Mouse (Mus musculus) layer of hippocampus, adult 18-20 months (tissue): ENCODE measurements around the gene AI854703. TPM values are rescaled to one million over a fixed set of nuclear protein-coding genes. Genes with fewer than 3 reads are reported as not detected.
"Not testable (repeated sequence)": the region's sequence is repeated elsewhere in the genome, so short reads cannot be mapped to it uniquely, and the experiment has no call there.

Source experiments
- DNase-seq, 2 experiments: peaks; one replicate each; pipeline ENCODE4 v3.0.0; 2022; ENCODE audit warnings: low spot score in 2 of 2
- total RNA-seq, 2 experiments: library from RNA; stranded (reverse); gene quantifications; 2 replicates each; pipeline ENCODE4 v1.2.3; 2021

The AI854703 gene
- total RNA-seq, 2 experiments from 2014 or later, result 13.4 to 13.6 TPM

- DNase-seq, result no peak
Measured at GRCm38 (mm10) chr6:48613464-48613863, 13.1 kb upstream of the AI854703 start.

DNA sequence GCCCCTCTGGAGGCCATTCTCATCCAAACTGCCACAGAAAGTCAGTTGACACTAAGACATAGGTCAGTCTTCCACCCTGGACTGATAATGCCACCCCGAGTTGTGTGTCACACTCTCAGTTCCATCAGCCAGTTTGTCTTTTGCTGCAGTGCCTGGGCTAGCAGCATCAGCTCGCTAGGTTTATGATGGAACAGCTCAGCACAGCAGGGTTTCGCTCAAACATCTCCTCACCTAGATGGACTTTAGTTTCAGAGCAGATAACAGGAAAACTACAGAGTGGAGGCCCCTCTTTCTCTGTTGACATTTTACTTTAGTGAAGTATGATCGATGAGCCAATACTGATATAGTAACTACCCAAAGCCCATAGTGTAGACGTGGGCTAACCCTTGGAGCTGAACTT is 11.8 kb upstream of the AI854703 start:
- DNase-seq, result no peak

DNA sequence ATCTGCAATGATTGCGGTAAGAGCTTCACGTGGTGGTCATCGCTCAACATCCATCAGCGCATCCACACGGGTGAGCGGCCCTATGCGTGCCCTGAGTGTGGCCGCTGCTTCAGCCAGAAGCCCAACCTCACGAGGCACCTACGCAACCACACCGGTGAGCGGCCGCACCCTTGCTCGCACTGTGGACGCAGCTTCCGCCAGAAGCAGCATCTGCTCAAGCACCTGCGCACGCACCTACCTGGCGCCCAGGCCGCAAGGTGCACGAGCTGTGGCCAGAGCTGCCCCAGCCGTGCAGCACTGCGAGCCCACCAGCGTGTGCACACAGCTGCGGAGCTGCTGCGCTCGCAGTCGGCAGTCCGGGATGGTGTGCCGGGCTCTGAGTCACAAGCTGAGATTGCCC is 6.5 kb upstream of the AI854703 start:
- DNase-seq, result no peak

GRCm38 (mm10) chr6:48622186-48622843 is 4.2 kb upstream of the AI854703 start:
- DNase-seq, result not testable (repeated sequence)

DNA sequence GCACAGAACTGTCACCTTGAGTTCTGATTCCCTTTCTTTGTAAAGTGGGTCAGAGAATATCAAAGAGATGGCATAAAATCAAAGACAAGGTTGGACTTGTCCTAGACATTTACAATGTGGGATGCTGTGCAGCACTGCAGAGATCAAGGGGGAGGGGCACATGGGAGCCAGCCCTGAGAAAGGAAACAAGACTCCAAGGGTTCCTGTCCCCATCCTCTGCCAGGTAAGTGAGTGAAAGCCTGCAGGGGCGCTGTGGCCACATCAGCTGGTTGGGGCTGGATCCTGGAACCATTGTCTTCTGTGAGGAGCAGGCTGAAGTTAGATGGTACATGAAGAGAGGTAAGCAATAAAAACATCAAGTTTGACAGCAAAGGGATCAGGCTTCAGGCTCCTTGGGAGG is 3.1 kb upstream of the AI854703 start:
- no peak for DNase-seq

GRCm38 (mm10) chr6:48626984-48627383 is 420 bp downstream of the AI854703 start:
- DNase-seq, result peak; percentile 50 to 66

- DNase-seq, result no peak
Measured at GRCm38 (mm10) chr6:48627511-48627924, 954 bp downstream of the AI854703 start.

DNA sequence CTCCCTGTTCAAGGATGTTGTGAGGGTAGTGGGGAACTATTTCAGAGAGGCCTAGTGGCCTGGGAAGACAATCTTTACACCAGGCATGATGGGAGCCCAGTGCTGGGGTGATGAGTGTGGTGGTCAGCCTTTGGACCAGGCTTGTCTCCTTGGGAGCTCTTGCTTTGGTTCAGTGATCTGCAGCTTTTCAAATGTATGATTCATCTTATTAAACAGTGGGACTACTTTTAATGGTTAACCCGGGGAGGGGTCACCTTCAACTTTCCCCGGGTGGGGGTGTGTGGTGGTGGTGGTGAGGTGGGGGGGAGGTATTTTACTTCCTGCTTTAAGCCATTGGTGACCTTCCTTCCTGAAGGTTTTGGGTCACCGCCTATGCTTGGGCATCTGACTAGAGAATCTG is 1.8 kb downstream of the AI854703 start:
- DNase-seq, result no peak

DNA sequence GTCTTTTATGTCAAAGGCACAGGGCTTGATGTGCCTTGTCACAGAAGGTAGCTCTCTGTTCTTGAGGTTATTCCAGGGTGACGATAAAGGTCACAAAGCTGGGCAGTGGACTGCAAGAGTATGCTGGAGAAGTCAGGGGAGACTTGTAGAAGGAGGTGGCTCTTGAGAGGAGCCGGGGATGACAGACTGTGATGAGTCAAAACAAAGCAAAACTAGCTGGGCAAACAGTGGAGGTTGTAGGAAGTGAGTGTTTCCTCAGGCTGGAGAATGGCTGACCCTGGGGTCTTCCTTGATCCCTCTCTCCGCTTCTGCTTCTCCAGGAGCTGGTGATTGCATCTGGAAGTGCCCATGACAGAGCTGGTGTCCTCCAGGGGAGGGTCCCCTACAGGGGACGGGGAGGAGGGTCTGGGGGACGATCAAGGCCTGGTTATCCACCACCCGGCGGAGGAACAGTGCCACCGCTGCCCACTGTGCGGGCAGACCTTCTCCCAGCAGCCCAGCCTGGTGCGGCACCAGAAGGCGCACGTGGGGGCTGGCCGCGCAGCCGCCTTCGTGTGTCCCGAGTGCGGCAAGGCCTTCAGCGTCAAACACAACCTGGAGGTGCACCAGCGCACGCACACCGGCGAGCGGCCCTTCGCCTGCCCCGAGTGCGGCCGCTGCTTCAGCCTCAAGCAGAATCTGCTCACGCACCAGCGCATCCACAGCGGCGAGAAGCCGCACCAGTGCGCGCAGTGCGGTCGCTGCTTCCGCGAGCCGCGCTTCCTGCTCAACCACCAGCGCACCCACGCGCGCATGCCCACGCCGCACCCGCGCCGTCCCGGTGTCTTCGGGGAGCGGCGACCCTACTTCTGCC is 2.5 kb downstream of the AI854703 start:
- DNase-seq, result peak; percentile 40 to 74

- DNase-seq, result no peak
Measured at GRCm38 (mm10) chr6:48629661-48630034, 3.1 kb downstream of the AI854703 start.

- DNase-seq, result no peak
Measured at GRCm38 (mm10) chr6:48630831-48631230, 4.3 kb downstream of the AI854703 start.

GRCm38 (mm10) chr6:48635105-48635504 is 8.5 kb downstream of the AI854703 start:
- no peak for DNase-seq

- no peak for DNase-seq
Measured at GRCm38 (mm10) chr6:48636515-48636914, 10.0 kb downstream of the AI854703 start.

DNA sequence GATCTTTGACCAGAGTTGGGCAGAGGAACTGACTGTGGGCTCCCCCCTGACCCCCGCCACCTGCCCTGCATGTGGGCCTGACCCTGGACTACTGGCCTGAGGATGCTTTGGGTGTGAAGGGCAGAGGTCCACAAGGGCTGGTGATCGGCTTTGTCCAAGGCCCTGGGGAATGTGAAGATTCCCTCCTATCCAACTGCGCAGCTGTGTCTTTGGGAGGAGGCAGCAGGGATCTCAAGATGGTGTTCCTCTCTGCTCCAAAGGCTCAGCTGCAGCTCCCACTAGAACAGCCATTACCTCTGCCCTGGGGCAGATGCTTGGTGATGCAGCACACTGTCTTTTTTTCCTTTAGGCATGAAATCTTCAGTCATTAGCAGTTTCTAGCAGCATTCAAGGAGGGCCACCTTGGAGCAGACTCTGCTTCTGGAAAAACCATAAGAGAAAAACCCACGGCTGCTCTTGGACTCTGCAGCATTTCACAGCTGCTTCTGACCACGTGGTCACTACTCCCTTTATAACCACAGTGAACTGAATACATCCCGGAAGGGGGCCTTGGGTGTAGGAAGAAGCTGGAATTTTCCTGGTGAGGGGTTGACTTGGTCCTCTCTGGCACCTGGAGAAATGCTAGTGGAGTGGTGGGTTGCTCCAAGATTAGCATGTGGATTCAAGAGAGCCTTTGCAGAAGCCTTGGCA is 11.4 kb downstream of the AI854703 start:
- DNase-seq, result no peak

GRCm38 (mm10) chr6:48638553-48638952 is 12.0 kb downstream of the AI854703 start:
- no peak for DNase-seq

- DNase-seq, result no peak
Measured at GRCm38 (mm10) chr6:48641391-48641790, 14.8 kb downstream of the AI854703 start.

GRCm38 (mm10) chr6:48642764-48643292 is 16.3 kb downstream of the AI854703 start:
- peak in 1 of 2 experiments; percentile 60 for DNase-seq

DNA sequence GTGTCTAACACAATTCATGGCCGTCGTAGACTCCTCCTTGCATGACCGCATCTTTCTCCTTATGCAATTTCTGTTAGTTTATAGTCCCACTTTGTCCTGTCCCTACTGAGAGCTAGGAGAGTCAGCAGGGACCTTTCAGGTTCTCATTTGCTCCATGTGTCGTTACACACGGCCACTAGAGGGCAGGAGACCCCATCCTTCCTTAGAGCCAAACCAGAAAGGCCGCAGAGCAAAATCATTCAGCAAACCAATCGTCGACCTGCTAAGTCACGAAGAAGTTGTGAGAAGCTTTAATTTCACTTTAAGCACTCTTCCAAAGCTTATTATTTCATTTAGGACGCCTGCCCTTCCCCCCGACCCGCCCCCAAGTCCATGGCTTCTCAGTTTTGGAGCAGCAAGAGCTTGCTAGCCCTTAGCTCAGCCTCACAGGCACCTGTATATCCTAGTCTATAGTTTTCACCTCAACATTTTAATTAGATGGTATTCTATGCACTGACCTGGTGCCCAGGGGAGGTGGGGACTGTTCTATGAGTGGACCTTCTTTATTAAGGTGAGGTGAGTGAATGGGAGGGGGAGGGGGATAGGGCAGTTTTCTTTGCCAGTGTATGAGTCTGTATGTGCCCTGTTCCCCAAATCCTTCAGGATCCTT is 19.2 kb downstream of the AI854703 start:
- peak; percentile 45 to 77 for DNase-seq

DNA sequence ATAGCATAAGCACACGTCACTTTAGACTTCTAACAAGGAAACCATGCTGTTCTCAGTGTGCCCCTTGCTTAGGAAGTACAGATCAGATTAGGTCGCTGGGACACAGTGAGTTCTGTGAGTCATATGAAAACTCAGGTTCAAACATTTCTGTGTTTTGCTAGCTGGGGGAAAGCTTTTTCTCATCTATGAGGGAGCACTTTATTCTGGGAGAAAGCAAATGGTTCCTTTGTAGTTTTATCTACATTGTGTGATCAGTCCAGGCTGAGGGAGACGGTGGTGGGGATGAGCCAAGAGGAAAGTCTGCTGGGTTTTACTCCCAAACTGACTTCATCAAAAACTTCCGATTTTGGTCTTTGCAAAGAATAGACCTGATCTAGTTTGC is 19.7 kb downstream of the AI854703 start:
- DNase-seq, result no peak

GRCm38 (mm10) chr6:48646995-48647394 is 20.4 kb downstream of the AI854703 start, which contains the start of gene Gimap8:
Gene Gimap8 (plus strand): TSS chr6:48647234.
- peak in 1 of 2 experiments; percentile 34 for DNase-seq

DNA sequence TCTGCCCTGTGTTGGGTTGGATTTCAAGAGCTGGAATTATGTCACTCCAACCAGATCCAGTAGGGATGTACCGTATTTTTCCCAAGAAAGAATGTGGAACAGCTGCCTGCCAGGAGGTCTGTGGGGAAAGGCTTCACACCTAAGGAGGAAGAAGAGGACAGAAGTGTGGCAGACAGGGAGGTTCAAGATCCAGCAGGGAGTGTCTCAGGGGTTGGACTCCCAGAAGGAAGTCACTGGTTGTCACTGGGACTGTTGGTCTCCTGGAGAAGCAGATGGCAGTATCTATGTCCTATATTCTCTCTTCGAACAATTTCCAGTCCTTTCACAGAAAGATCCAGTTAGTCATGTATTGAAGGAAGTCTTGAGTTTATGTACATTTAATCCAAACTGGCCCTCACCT is 21.0 kb downstream of the AI854703 start:
- no peak for DNase-seq
